Mouse (Mus musculus) thymus, adult 2 months (tissue): ENCODE measurements at regions not wholly inside any gene's neighbourhood (a gene's known extent, or its start where the extent isn't known, plus 50 kb on each side); places are given as distances from the start of the nearest gene placed in this dataset.

Source experiments
- CTCF ChIP-seq: fragments of 200-500 bp; IDR thresholded peaks from 2 replicates; pipeline ENCODE4 v1.5.1; 2012; ENCODE audit warnings: mild to moderate bottlenecking, control low read depth, low read length, moderate library complexity, borderline replicate concordance; ENCODE audit not compliant: control insufficient read depth, poor library complexity, insufficient read depth; ENCODE audit errors: extremely low read depth
- POLR2A ChIP-seq: fragments of 200-500 bp; IDR thresholded peaks from 2 replicates; pipeline ENCODE4 v1.6.1; 2012; ENCODE audit warnings: mild to moderate bottlenecking, low read length, control low read depth, moderate library complexity; ENCODE audit not compliant: control insufficient read depth, poor library complexity, insufficient read depth; ENCODE audit errors: extremely low read depth

DNA sequence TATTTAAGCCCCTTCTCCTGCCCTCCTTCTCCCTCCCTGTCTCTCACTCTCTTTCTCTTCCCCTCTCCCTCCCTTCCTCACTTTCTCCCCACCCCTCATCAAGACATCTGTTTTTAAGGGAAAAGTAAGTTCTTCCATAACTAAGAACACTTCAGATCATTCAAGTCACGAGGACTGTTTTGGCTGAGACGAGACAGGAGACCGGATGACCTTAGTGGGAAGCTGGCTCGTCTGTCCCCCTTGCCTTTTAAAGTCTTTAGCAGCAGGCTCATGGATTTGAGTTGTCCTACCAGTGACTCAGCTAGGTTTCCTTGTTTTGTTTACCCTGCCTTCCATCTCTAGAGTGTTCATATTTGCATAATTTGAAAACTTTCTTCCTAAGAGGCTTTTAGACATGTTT, 135.0 kb downstream of the Gm10260 start:
- TF ChIP-seq POLR2A = no peak
- TF ChIP-seq CTCF = no peak
